Mouse (Mus musculus) cerebellum, adult 8-10 months (tissue): ENCODE data around the gene Pet117.
A peak's percentile ranks its signal among the peaks of the same experiment; 100 is the strongest.
"Not testable (repeated sequence)": the region's sequence is repeated elsewhere in the genome, so short reads cannot be mapped to it uniquely, and the experiment has no call there.

Experiments used
- DNase-seq: peaks from one replicate; pipeline ENCODE4 v3.0.0; 2022

Gene Pet117

DNA sequence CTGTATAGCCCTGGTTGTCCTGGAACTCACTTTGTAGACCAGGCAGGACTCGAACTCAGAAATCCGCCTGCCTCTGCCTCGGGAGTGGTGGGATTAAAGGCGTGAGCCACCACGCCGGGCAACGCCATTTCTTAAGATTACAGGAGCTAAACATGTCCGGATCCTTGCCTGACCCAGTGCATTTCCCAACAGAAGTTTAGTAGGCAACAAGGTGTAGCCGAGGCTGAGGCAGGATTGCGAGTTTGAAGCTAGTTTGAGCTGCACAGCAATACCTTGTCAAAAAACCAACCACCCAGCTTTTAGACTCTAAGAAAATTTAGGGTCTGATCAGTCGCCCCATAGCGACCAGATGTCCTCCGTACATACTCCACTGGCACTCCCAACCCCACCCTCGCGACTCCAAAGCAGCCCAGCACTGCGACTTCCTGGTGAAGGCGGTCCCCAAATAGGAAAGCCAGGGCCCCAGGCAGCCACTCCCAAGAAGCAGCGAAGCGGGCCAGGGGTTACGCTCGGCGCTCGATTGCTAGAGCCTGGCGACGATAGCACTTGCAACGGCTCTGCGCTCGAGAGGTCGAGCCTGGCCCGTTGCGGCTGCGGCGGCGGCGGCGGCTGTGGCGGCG lies at the start of gene Pet117, which contains the start of gene Kat14:
Gene Pet117 (plus strand): TSS at position 597 of the 620 bp plus-strand sequence.
Gene Kat14 (plus strand): TSS at position 584 of the 620 bp plus-strand sequence.
- peak; percentile 91 for DNase-seq

DNA sequence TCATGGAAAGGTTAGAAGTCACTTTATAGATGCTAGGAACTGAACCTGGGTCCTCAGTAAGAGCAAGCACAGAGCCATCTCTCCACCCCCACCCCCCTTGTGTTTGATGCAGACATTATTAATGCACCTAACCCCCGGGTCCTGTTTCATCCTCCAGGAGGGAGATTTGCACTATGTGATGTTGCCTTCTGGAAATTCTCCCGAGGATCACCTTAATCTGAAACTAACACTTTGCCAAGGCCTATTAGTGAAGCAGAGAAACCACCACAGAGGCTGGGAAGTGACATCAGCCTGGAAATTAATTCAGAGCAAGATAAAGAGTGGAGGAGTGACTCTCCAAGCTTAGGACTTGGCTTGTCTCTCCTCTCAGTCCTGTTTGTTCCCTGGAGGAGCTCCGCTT lies 44.6 kb upstream of the Pet117 start:
- DNase-seq, result no peak

DNA sequence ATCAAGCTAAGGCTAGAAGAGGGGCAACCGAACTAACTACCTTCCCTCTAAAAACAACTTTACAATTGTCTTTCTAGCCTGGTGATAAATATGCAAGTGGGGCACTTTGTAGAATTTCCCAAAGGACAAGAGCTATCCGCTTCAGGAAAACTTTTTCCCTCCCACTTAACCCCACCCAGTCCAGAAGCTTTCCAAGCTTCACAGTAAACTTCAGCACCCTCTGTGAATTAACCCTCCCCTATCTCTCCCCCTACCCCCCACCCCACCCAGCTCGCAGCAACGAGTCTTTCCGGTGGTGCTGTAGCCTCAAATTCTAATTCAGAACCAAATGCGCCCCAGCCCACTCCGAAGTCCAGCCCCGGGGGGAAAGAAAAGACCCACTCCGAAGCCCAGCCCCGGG lies 39.3 kb upstream of the Pet117 start:
- no peak for DNase-seq

DNA sequence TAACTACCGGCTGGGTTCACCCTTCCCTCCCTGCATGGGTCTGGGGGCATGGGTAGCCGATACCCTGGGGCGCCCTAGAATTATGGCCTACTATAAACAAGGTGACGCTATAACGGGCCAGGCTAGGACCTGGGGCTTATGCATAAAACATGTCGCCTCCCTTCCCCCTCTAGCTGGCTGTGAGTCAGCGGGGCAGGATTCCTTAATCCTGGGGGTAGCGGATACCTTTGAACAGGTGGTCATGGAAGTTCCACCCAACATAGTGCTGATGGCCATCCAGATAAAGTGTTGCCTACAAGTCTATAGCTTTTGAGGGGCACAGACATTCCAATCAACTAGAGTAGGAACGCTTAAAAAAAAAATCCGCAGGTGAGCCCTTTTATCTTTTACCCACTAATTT lies 38.9 kb upstream of the Pet117 start:
- no peak for DNase-seq

DNA sequence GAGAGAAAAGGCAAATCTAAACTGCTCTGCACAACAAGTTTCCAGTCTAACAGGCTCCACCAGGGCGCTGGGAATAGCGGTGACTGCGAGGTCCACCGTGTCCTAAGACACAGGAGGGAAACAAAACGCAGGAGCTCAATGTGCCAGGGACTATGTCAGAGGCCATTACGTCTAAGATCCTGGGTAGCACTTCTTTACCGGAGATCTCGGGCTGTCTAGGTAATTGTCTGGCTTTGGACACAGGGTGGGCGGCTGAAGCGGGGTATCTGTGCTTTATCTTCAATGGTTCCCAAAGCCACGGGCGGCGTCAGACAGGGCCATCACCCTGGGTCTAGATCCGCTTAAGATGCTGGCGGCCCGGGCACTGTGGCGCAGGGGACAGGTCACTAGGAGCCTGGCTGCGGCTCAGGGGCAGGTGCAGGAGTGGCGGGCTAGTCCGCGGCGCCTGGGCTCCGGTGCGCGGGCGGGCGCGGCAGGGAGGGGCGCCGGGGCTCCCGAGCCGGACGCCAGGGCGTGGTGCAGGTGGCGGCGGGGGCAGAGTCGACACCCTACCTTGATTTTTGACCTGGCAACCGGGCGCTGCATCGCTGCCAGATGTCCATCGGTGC lies 38.3 kb upstream of the Pet117 start:
- no peak for DNase-seq

DNA sequence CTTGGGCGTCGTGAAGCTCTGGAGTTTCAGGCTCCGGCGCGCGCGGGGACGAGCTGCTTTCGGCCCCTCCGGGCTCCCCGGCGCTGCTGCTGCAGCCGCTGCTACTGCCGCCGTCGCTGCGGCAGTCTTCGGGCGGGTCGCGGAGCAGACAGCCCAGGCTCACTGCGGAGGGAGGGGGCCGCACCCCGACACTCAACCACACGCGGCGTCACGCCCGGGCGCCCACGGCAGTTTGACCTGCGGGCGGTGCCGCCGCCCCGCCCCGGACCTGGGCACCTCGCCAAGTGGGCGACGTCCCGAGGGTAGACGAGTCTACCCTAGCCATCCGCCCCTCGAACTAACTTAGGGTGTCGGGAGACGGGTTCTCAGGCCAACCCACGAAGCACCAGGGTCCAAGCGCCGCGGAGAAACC lies 37.8 kb upstream of the Pet117 start:
- no peak for DNase-seq

DNA sequence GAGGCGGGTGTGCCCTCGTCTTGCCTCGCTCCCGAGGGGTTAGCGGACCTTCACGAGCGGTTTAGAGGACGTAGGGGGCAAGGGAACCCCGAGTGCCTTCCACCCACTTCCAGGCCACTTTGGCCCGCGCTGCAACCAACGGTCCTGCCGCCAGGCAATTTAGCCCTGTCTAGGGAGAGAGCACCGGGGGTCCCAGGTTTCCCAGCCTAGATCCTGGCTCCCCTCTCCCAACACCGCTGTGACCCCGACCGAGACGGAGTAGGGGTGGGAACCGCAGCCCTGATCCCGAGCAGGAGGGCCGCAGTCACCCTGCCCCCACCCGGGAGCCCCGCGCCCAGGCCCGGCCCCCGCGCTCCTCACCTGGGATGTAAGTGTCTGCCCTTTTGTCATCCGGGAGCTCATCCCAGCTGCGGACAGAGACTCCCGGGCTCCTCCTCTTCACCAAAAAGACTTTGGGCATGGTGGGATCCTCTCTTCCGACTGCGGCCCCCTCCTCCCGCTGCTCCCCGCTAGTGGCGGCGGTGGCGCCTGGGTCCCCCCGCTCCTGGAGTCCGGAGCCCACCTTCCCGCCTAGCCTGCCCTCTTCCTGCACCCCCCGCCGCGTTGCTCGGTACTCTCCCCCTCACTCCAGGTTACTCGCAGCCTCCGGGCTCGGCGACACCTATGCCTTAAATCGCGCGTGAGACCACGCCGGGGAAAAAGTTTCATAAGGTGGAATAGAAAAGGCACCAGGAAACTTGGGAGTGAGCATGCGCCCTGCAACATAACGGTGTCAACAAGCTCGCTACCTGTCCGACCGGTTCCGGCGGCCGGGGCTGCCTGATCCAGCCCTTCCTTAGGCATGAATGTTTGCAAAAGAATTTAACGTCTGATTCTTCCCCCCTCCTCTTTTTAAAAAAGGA lies 37.1 kb upstream of the Pet117 start, which contains the start of gene Ovol2:
Gene Ovol2 (minus strand): TSS at position 746 of the 902 bp plus-strand sequence.
- DNase-seq, result no peak

DNA sequence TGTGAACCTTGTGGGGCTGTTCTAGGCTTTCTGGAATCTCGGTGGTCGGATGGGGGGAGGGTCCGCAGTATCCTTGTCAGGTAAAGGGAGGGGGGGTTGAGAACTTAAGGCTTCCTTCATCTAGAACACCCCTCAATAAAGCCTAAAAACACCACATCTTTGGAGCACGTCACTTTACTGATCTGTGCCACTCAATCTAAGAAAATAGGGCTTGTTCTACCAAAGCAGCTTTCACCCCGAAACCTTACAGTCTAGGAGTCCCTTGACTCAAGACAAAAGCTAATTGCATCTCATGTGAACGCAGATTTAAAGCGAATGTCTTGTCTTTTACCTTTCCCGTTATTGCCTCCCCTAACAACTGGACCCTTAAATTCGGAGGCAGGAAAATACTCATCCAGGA lies 36.3 kb upstream of the Pet117 start:
- DNase-seq, result no peak

DNA sequence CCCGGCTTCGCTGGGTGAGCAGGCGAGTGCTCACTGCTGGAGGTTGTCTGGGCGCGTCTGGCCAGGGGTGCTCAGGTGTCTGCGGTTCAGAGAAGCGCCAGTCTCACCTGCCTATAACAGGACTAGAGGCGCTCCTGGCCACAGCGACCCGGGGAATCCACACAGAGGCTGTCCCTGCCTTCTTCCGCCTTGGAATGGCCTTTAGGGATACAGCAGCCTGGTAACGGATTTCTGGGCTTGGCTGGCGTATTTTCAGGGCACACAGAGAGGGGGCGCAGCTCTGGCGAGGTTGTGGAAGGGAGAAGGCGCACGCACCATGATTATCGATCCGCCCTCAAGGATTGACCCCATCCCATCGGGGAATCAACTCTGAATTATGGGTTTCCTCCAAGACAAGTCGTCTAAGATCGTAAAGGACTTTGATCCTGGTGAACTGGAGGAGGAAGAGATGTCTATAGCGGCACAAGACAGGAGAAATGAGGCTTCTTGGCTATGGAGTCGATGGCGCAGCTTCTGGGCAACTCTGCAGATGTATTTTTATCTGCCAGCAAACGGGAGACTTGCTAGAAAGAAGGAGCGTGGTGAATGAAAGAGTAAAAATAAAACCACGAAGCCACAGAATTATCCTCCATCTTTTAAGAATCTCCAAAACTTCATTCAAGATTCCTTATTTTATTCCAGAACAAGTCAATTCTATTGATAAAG lies 35.5 kb upstream of the Pet117 start:
- no peak for DNase-seq

DNA sequence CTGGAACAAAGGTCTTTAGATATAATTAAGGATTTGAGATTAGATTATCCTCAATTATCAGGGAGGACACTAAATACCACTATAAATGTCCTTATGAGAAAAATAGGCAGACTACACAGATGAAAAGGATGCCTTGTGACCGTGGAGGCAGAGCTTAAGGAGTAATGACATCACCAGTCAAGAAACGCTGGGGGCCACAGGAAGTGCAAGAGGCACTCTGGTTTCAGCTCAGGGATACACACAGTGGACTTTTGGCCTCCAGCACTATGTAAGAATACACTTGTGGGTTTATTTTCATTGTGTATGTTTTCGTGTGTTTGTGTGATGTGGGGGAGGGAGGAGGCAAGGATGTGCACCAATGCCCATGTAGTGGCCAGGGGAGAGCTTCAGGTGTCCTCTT lies 31.6 kb upstream of the Pet117 start:
- DNase-seq, result no peak

DNA sequence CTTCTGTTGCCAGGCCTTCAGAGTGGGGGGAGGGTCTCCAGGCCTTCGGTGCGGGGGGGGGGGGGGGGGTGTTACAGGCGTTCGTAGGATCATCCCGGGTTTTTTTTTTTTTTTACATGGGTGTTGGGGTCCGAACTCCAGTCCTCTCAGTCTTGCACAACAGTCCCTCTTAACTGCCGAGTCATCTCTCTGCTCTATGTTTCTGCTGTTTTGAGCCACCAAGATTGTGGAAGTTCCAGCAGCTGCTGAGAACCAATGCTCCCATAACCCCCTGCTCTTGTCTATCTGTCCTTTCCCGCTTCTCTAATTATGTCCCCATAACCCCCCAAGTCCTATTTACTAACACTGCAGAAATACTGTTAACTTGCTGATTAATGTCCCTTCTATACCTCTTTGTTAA lies 31.1 kb upstream of the Pet117 start:
- DNase-seq, result no peak

DNA sequence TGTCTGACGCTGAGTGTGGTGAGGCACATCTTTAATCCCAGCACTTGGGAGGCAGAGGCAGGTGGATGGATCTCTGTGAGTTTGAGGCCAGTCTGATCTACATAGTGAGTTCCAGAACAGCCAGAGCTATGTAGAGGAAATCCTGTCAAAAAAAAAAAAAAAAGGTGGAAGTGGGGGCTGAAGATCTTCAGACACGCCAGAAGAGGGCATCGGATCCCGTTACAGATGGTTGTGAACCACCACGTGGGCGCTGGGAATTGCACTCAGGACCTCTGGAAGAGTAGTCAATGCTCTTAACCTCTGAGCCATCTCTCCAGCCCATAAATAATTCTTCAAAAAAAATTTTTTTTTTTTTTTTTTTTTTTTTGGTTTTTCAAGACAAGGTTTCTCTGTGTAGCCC lies 30.6 kb upstream of the Pet117 start:
- not testable (repeated sequence) for DNase-seq

DNA sequence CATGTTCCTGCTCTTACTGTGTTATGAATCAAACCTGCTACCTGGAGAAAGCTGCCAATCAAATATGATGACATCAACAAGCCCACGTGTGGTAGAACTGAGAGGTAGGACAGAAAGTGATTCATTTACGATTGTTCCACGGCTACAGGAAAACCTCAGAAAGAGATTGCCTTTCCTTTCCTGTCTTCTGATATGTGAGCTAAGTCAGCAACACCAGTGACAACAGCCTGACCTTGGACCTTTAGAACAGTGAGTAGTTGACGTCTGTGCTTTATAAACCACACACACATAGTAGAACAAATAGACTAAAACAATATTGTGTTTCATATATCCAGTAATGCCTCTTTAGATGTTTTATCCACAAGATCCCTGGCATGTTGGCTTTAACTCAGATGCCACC lies 25.6 kb upstream of the Pet117 start:
- no peak for DNase-seq

DNA sequence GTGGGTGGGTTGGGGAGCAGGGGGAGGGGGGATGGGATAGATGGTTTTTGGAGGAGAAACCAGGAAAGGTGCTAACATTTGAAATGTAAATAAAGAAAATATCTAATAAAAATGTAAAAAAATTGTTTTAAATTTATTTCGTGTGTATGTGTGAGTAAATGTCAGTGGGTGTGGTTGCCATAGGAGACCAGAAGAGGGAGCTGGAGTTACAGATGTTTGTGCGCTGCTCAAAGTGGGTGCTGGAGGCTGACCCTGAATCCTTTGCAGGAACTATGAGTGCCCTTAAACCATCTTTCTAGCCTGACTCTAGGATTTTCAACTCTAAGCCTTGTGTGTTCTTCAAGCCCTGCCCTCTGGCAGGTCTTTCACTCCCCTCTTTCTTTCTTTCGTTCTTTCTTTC lies 20.3 kb upstream of the Pet117 start:
- DNase-seq, result no peak

DNA sequence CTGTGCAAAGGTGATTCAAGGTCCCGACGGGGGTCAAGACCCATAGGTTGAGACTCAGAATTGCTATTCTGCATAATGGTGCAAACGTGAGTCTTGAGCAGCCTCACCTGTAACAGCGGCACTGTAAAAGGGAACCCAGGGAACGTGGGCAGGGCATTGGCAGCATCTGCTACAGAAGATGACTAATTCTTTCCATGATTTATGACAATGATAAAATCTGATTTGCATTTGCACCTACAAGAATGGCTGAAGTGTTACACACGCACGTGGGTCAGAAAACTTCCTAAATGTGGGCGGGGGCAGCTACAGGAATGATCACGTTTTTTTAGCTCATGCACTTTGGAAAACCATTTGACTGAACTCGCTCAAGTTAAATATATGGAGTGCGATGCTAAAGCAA lies 16.0 kb upstream of the Pet117 start:
- DNase-seq, result no peak

DNA sequence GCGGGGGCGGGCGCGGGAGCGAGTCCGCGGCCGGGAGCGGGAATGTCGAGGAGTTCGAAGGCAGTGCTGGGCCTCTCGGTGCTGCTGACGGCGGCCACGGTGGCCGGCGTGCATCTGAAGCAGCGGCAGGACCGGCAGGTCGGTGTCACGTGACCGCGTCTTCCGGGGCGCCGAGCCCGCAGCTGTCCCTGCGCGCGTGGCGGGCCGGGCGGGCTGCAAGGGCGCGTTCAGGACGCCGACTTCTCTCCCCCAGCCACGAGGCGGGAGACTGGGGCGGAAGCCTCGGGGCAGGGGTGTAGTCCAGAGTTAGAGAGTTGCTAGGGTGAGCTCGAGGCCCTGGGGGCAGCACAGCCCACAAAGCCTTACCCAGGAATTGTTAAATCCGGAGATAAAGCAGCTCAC lies 225 bp downstream of the Pet117 start:
- no peak for DNase-seq

DNA sequence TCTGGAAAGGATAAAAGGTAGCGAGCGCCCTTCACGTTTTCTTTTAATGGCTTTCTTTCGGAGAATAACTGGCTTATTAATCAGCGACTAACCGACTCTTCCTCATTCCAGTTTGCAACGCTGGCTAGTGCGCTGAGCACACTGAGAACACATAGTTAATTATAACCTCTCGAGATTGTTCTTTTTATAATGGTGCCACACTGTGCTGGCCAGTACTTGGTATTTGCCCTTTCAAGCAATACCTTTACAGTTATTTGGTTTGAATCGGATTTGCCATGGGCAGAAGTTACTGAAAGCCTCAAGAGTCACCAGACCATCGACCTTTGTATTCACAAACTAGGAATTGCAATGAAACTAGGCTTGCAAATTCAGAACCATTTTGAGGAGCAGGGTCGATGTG lies 715 bp downstream of the Pet117 start:
- DNase-seq, result no peak

DNA sequence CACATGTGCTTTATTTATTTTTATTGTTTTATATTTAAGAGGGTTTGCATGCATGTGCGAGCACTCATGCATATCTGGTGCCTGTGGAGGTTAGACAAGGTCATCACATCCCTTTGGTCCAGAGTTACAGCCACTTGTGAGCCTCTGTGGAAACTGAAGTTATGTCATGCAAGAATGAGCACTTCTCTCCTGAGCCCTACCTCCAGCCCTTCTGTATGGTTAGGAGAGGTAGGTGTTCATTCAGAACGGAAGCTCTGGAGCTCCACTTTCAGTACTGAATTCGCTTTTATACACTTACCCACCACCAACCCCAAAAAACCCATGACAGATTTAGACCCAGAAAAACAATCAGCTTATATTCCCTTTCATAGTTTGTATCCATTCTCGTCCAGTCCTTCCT lies 2.8 kb downstream of the Pet117 start:
- no peak for DNase-seq

DNA sequence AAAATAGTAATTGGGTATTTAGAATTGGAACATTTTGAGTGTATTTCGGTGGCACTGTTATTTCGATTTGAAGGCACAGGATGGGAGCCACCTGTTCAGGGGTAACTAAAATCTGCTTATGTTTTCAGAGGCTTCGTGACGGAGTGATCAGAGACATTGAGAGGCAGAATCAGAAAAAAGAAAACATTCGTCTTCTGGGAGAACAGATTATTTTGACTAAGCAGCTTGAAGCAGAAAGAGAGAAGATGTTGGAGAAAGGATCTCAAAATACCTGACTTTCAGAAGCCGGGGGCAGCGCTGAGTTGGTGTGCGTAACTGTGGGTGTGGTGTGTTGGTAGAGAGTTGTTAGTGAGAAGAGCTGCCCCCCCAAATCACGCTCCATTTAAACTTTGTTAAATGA lies 4.3 kb downstream of the Pet117 start:
- no peak for DNase-seq

DNA sequence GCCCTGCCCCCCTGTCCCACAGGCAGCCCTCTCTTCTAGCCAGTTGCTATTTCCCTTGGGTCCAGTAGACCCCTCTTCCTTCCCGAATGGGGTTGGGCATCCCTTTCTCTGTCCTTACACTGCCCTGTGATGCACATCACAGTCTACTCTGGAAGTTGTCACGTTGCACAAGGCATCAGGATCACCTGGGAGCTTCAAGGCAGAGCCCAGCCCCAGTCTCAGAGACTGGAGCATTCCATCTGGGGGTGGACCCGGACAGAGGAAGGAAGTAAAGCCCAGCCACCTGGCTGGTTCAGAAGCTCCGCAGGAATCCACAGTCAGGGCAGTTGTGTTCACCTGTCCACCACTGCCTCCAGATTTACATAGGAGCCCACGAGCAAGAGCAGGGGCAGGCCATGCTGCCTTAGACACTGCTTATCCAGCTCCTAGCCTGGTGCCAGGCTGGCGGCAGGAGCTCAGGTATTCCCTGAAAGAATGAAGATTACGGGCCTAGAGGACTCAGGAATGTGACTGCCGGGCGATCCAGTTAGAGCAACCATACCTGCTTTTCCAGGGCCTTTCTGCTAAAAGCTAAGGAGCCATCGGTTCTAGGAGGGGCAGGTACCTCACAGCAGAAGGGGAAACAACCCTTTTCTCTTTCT lies 6.4 kb downstream of the Pet117 start:
- DNase-seq, result no peak

DNA sequence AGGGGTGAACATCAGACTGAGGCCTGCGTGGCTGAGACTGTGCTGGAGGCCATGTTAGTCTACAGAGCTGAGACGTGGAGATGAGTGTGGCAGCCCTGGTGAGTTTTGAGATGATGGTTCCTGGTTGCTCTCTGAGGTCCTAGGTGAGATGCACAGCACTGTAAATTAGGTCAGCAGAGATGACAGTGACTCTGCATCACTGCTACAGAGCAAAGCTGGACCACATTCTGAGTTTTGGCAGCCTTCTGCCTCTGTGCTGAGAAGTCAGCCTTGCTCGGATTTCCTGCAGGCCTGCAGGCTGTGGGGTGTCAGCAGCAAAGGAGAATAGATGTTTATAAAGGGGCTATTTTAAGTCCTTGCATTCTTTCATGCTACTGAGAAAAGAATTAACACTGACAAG lies 12.5 kb downstream of the Pet117 start:
- peak; percentile 47 for DNase-seq

DNA sequence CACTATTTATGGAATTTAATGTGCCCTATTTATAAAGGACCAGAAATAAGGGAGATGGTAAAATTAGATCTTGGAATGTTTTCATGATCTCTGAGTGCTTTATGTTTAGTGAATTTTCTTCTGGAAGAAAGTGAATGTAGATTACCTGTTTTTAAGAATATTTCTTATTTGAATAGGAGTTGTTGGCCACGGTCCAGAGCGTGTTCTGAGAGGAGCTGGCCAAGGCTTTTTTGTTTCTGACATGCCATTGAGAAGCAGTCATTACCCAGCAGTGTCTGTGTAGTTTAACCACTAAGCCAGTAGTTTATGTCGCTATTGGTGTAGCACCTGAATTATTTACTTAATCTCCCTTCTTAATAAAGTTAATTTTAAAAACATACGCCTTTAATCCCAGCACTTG lies 12.9 kb downstream of the Pet117 start:
- DNase-seq, result peak; percentile 23

DNA sequence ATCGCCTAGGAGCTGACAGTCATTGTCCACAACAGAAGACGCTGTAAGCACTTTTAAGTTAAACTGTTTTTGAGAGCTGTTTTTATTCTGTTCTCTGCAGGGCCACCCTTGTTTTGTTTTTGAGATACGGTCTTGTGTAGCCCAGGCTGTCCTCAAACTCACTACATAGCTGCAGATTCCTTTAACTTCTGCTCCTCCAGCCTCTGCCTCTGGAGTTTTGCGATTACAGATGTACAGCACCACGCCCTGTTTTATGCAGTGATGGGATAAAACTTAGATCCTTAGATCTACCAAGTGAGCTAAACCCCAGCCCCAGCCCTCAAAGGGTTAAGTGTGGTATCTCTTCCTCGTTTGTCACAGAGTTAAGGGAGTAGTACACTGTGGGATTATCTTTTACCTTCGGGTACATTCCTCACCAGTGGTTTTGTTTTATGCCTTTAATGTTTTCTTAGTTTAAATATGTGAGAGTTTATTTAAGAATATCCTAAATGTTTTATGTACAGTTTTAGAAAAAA lies 13.9 kb downstream of the Pet117 start:
- DNase-seq, result no peak
